Comparison of ENCODE assay signal across 12 mouse cellular contexts in the genomic region with DNA sequence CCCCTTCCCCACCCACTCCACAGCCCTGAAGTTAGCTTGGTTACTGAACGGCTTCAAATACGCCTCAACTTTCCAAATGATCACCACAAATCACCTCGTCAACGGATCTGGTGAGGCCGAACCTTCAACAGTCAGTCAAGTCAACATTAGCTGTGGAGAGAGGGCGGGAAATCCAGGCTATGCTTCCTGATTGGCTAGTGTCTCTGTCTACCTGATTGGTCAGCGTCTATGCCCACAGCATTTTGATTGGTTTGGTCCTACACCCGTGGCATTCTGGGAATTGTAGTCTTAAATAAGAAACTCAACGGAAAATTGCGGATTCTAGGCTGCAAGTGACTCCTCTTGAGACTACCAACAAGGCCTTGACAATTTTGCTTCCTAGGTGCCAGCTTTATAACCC. TPM values are rescaled to one million over a fixed set of nuclear protein-coding genes. Genes with fewer than 3 reads are reported as not detected.
A peak's percentile ranks its signal among the peaks of the same experiment; 100 is the strongest.
DNase-seq lines count a peak whose midpoint lies in the region; ATAC-seq lines count a peak whose summit lies in the region.
"Had no signal": no experiment of that assay in that cellular context is flagged by ENCODE, and none has a peak within 500 bp of the region (broad histone marks: within the 10 kb centered on the region; RNA-seq: fewer than 3 reads in every experiment).

Gene 4930469K13Rik, minus strand, starts transcription at position 133 of the 400 bp plus-strand sequence.

- 85% methylated on average over 10 of the region's 10 CpGs for WGBS in hindbrain, embryonic 15.5 days
- WGBS in hindbrain, embryonic 10.5 days: 82% methylated on average over 10 of the region's 10 CpGs

- no peaks in the 10 kb centered on the region for H3K4me1 ChIP-seq in hindbrain, embryonic 15.5 days (replicated peaks)
- no peaks in the 10 kb centered on the region for H3K4me1 ChIP-seq in hindbrain, embryonic 10.5 days (replicated peaks)

- ATAC-seq in hindbrain, embryonic 15.5 days (ENCODE audit: low FRiP score, low read depth): peak; percentile 45; the same call in 1 of the 2 replicates

- H3K27ac ChIP-seq in hindbrain, embryonic 15.5 days (replicated peaks): no peak within 1 kb of the TSS
- no peak within 1 kb of the TSS for H3K27ac ChIP-seq in hindbrain, embryonic 10.5 days

- no peaks in the 10 kb centered on the region for H3K9me3 ChIP-seq in hindbrain, embryonic 15.5 days
- H3K9me3 ChIP-seq in hindbrain, embryonic 10.5 days: no peaks in the 10 kb centered on the region

- no peak within 1 kb of the TSS for H3K4me2 ChIP-seq in hindbrain, embryonic 15.5 days

- no peak within 1 kb of the TSS for H3K4me3 ChIP-seq in hindbrain, embryonic 15.5 days
- no peak within 1 kb of the TSS for H3K4me3 ChIP-seq in hindbrain, embryonic 10.5 days

- no peak for DNase-seq in hindbrain, embryonic 10.5 days (ENCODE audit: low spot score)
- DNase-seq in A20 (ENCODE audit: low read depth, low spot score) (peak; percentile 76), MEL-GATA-1-ER (ENCODE audit: extremely low read depth, low read depth) (peak; percentile 88)
- peak; percentile 61 for DNase-seq in induced T-regulatory cell, adult 2 months (ENCODE audit: low read depth)
- DNase-seq in left cerebral cortex, postnatal 36 days (ENCODE audit: low spot score in 2 of 2): no peak
- DNase-seq in heart, postnatal 14 days: no peak
- DNase-seq in heart, postnatal 25 days (ENCODE audit: low spot score): no peak
- DNase-seq: cerebellum, adult 18-20 months; heart, postnatal 36 days; lung, adult 18-20 months had no signal

- H3K9ac ChIP-seq in hindbrain, embryonic 15.5 days: no peak within 1 kb of the TSS

- no peaks in the 10 kb centered on the region for H3K36me3 ChIP-seq in hindbrain, embryonic 15.5 days
- no peaks in the 10 kb centered on the region for H3K36me3 ChIP-seq in hindbrain, embryonic 10.5 days

- intact Hi-C loops in left cerebral cortex, postnatal 36 days (cut with DNase I): no loop called here
- intact Hi-C loops in heart, postnatal 14 days (cut with DNase I): no loop called here
- intact Hi-C loops in heart, postnatal 25 days (cut with DNase I): no loop called here

- H3K27me3 ChIP-seq in hindbrain, embryonic 15.5 days: no peaks in the 10 kb centered on the region
- H3K27me3 ChIP-seq in hindbrain, embryonic 10.5 days (ENCODE audit: insufficient read depth, poor library complexity, severe bottlenecking): no peaks in the 10 kb centered on the region

RNA-seq across cellular contexts. Expression of gene 4930469K13Rik, which starts in this region (rescaled TPM):
- polyA plus RNA-seq in hindbrain, embryonic 15.5 days (2015; fragmentation: Nextera tagmentation; extraction: Ambion mirVana): 4.5 and 8.5 TPM in 2 replicates
- polyA plus RNA-seq in hindbrain, embryonic 10.5 days (2016; fragmentation: Nextera tagmentation; extraction: Ambion mirVana): not detected in 2 replicates
- total RNA-seq in left cerebral cortex, postnatal 36 days (2021): not detected
- not detected for total RNA-seq in heart, postnatal 14 days (2021)
- total RNA-seq in heart, postnatal 25 days (2021): not detected
- total RNA-seq: heart, postnatal 36 days; layer of hippocampus, adult 8-10 months had no signal

Comparison
In these comparisons a context has a peak if more than half of its experiments do, and no peak if none do; other contexts are left out.
1. DNase-seq: peak in A20 (single experiment), MEL-GATA-1-ER (single experiment) and induced T-regulatory cell, adult 2 months (single experiment); none in hindbrain, embryonic 10.5 days (single experiment), left cerebral cortex, postnatal 36 days (0 of 2), heart, postnatal 14 days (0 of 2) and heart, postnatal 25 days (single experiment).